ENCODE assay signal across 8 mouse cellular contexts in the genomic region with DNA sequence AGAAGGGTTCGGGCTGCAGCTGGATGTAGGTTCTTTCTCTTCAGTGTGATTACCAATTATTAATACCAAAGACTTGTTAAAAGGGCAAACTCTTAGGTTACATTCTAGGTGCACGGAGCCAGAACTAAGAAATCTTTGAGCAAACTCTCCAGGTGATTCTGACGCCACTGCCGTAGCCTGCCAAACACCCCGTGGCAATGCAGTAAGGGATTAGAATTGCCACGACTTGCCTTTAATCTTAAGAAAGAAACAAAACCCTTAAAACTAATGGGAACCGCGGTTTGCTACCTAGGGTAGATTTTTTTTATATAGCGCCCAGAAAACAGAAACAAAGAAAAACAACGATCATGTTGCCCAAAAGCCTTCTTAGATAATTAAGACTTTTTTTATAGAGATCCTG. TPM values are rescaled to one million over a fixed set of nuclear protein-coding genes. Genes with fewer than 3 reads are reported as not detected.
A peak's percentile ranks its signal among the peaks of the same experiment; 100 is the strongest.
DNase-seq lines count a peak whose midpoint lies in the region; ATAC-seq and TF ChIP-seq lines count a peak whose summit lies in the region.

No protein-coding gene starts in this region.

- no peaks in the 10 kb centered on the region for H3K9me3 ChIP-seq in embryonic facial prominence, embryonic 11.5 days (replicated peaks; ENCODE audit: control insufficient read depth, low read length)
- no peaks in the 10 kb centered on the region for H3K9me3 ChIP-seq in intestine, embryonic 15.5 days

- no peaks in the 10 kb centered on the region for H3K36me3 ChIP-seq in embryonic facial prominence, embryonic 11.5 days (replicated peaks; ENCODE audit: control insufficient read depth, insufficient read depth, low read depth, low read length)
- H3K36me3 ChIP-seq in intestine, embryonic 15.5 days = no peaks in the 10 kb centered on the region

- H3K27ac ChIP-seq in layer of hippocampus, adult 2 months = peak overlapping the region; percentile 97
- H3K27ac ChIP-seq in embryonic facial prominence, embryonic 11.5 days (replicated peaks; ENCODE audit: low read depth, low read length) = peak overlapping the region; percentile 90
- H3K27ac ChIP-seq in intestine, embryonic 15.5 days = peak overlapping the region; percentile 98

- no peak for DNase-seq in layer of hippocampus, adult 2 months (ENCODE audit: low spot score in 2 of 2)
- DNase-seq in layer of hippocampus, postnatal 25 days (ENCODE audit: extremely low spot score in 1 of 2, low spot score in 1 of 2) = no peak
- DNase-seq in embryonic facial prominence, embryonic 11.5 days (ENCODE audit: low spot score) = peak; percentile 40
- DNase-seq in naive thymus-derived CD4-positive, alpha-beta T cell, adult 2 months (ENCODE audit: low read depth) = peak; percentile 37
- no peak for DNase-seq in left cerebral cortex, adult 9 months (ENCODE audit: low spot score in 2 of 2)
- DNase-seq in urinary bladder, postnatal 36 days (ENCODE audit: low spot score in 2 of 2) = no peak
- no peak for DNase-seq in right cerebral cortex, postnatal 25 days

- ATAC-seq in embryonic facial prominence, embryonic 11.5 days (replicated peaks; ENCODE audit: insufficient number of reproducible peaks, low FRiP score, low TSS enrichment, low read depth) = no peak
- no peak for ATAC-seq in intestine, embryonic 15.5 days

- 5% methylated on average over 10 of the region's 10 CpGs for WGBS in embryonic facial prominence, embryonic 11.5 days
- WGBS in intestine, embryonic 15.5 days = 5% methylated on average over 10 of the region's 10 CpGs

- no peak for TF ChIP-seq CTCF in layer of hippocampus, adult 2 months (conservative IDR thresholded peaks at IDR 0.05)

- H3K27me3 ChIP-seq in embryonic facial prominence, embryonic 11.5 days (ENCODE audit: control insufficient read depth, insufficient read depth, low read length) = no peaks in the 10 kb centered on the region
- H3K27me3 ChIP-seq in intestine, embryonic 15.5 days (replicated peaks) = no peaks in the 10 kb centered on the region

- peak overlapping the region; percentile 57 for H3K4me2 ChIP-seq in embryonic facial prominence, embryonic 11.5 days (ENCODE audit: low read depth, low read length)
- H3K4me2 ChIP-seq in intestine, embryonic 15.5 days (replicated peaks) = peak overlapping the region; percentile 63

- H3K9ac ChIP-seq in embryonic facial prominence, embryonic 11.5 days (replicated peaks; ENCODE audit: low read length) = peak overlapping the region; percentile 86
- H3K9ac ChIP-seq in intestine, embryonic 15.5 days = peak overlapping the region; percentile 74

- H3K4me3 ChIP-seq in layer of hippocampus, adult 2 months = peak overlapping the region; percentile 75
- peak overlapping the region; percentile 71 for H3K4me3 ChIP-seq in embryonic facial prominence, embryonic 11.5 days (ENCODE audit: low read depth, low read length)
- peak overlapping the region; percentile 66 for H3K4me3 ChIP-seq in intestine, embryonic 15.5 days (replicated peaks)

- H3K4me1 ChIP-seq in embryonic facial prominence, embryonic 11.5 days (ENCODE audit: control insufficient read depth, insufficient read depth, low read length) = no peaks in the 10 kb centered on the region
- no peaks in the 10 kb centered on the region for H3K4me1 ChIP-seq in intestine, embryonic 15.5 days (replicated peaks)

RNA-seq across cellular contexts. Expression of gene Dstn, which starts 0.9 kb away (rescaled TPM):
- total RNA-seq in layer of hippocampus, adult 2 months (2021) = 100 to 1,000 TPM; 188 to 189 TPM
- 100 to 1,000 TPM; 207 to 232 TPM for total RNA-seq in layer of hippocampus, postnatal 25 days (2021)
- 455 and 462 TPM in 2 replicates for polyA plus RNA-seq in embryonic facial prominence, embryonic 11.5 days (2014; fragmentation: Nextera tagmentation; extraction: Ambion mirVana)
- 674 and 711 TPM in 2 replicates for polyA plus RNA-seq in intestine, embryonic 15.5 days (2015; fragmentation: Nextera tagmentation; extraction: Ambion mirVana)

RNA-seq across cellular contexts. Expression of gene Bfsp1, which starts 51.2 kb away (rescaled TPM):
- 1 to 10 TPM in 1 of 2 experiments, under 1 TPM in 1; 0.61 to 1.1 TPM for total RNA-seq in layer of hippocampus, adult 2 months (2021)
- total RNA-seq in layer of hippocampus, postnatal 25 days (2021) = under 1 TPM; 0.77 to 0.86 TPM
- 1.1 TPM in 2 replicates for polyA plus RNA-seq in embryonic facial prominence, embryonic 11.5 days (2014; fragmentation: Nextera tagmentation; extraction: Ambion mirVana)
- polyA plus RNA-seq in intestine, embryonic 15.5 days (2015; fragmentation: Nextera tagmentation; extraction: Ambion mirVana) = 4.2 and 4.3 TPM in 2 replicates

Comparison
In these comparisons a context has a peak if more than half of its experiments do, and no peak if none do; other contexts are left out.
1. DNase-seq: peak in embryonic facial prominence, embryonic 11.5 days (single experiment) and naive thymus-derived CD4-positive, alpha-beta T cell, adult 2 months (single experiment); none in layer of hippocampus, adult 2 months (0 of 2), layer of hippocampus, postnatal 25 days (0 of 2), left cerebral cortex, adult 9 months (0 of 2), urinary bladder, postnatal 36 days (0 of 2) and right cerebral cortex, postnatal 25 days (single experiment).
2. Peak in every context shown above with its lines, with median percentiles within 50 percentile points of each other: H3K27ac ChIP-seq and H3K4me3 ChIP-seq.